Mouse (Mus musculus) G1E-ER4 (cell line): ENCODE measurements around the gene Ankrd23. TPM values are rescaled to one million over a fixed set of nuclear protein-coding genes. Genes with fewer than 3 reads are reported as not detected.

ENCODE experiments used
- GATA1 ChIP-seq: IDR thresholded peaks from one replicate; pipeline ENCODE4 v1.8.0; 2012; ENCODE audit warnings: low read length, inconsistent platforms
- polyA plus RNA-seq: library from polyadenylated mRNA; stranded (reverse); fragments of >175 nt; gene quantifications from 2 replicates; pipeline ENCODE4 v1.2.3, GENCODE M21; 2012

Gene Ankrd23
- polyA plus RNA-seq, 1 experiment: 13.0 TPM

- TF ChIP-seq GATA1: no peak
Observed at GRCm38 (mm10) chr1:36519626-36520025, 17.1 kb downstream of the Ankrd23 start.

DNA sequence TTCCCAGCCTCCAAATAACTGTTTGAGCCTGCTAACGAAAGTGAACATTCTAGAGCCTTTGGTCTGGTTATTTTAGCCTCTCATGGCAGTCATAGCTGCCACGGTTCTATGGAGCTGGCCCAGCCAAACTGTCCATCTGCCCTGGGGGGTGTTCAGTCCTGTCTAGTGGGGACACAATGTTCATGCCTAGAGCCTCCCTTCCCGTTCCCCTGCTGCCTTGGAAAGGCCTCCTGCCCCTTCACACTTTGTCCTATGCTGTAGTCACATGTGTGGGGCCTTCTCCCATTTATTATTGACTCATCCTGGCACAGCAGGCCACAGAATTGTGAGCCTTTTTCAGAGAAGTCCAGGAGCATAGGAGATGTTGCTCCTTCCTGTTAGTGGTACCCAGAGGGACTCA, 18.4 kb downstream of the Ankrd23 start:
- no peak for TF ChIP-seq GATA1

GRCm38 (mm10) chr1:36513718-36514117, 23.0 kb downstream of the Ankrd23 start:
- TF ChIP-seq GATA1: no peak

GRCm38 (mm10) chr1:36513310-36513709, 23.4 kb downstream of the Ankrd23 start:
- TF ChIP-seq GATA1: no peak

DNA sequence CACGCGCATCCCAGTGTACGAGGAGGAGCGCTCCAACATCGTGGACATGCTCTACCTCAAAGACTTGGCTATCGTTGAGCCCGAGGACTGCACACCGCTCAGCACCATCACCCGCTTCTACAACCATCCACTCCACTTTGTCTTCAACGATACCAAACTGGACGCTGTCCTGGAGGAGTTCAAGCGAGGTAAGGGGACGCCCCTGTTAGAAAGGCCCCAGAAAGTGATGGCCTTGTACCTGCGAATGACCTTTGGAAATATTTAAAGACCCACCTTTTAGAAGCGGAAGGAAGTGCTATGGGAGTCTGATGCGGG, 23.8 kb downstream of the Ankrd23 start:
- TF ChIP-seq GATA1: no peak

DNA sequence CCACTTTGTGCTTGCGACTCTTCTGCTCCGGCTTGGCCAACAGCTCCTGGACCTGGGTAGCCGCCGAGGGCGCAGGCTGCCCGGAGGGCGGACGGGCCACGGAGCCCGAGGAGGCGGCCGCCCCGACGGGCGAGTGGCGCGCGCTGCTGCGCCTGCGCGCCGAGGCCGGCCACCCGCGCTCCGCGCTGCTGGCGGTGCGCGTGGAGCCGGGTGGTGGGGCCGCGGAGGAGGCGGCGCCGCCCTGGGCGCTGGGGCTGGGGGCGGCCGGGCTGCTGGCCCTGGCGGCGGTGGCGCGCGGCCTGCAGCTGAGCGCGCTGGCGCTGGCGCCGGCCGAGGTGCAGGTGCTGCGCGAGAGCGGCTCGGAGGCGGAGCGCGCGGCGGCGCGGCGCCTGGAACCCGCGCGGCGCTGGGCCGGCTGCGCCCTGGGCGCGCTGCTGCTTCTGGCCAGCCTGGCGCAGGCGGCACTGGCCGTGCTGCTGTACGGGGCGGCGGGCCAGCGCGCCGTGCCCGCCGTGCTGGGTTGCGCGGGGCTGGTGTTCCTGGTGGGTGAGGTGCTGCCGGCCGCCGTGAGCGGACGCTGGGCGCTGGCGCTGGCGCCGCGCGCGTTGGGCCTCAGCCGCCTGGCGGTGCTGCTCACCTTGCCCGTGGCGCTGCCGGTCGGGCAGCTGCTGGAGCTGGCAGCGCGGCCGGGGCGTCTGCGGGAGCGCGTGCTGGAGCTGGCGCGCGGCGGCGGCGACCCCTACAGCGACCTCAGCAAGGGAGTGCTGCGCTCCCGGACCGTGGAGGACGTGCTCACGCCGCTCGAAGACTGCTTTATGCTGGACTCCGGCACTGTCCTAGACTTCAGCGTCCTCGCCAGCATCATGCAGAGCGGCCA, 24.4 kb downstream of the Ankrd23 start:
- no peak for TF ChIP-seq GATA1

- no peak for TF ChIP-seq GATA1
Observed at GRCm38 (mm10) chr1:36511289-36512021, 25.2 kb downstream of the Ankrd23 start, which contains the start of gene Cnnm3. TSS of gene Cnnm3 (plus strand) at chr1:36511867.

DNA sequence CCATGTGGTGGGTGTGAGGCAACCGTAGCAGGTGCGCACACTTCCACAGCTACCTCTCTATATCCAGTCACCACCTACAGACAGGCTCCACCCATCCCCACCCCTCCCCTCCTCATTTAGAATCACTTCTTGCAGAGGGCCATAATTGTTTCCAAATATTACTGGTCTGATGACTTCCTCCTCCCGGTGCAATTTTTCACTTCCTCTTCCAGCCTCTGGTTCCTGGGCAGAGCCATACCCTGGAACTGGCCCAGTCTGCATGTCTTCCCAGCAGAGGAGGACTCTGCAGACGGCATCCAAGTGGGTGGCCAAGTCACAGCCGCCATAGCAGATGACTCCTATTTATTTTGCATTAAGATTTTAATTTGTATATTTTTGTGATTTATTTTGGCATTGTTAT, 28.4 kb downstream of the Ankrd23 start:
- no peak for TF ChIP-seq GATA1

DNA sequence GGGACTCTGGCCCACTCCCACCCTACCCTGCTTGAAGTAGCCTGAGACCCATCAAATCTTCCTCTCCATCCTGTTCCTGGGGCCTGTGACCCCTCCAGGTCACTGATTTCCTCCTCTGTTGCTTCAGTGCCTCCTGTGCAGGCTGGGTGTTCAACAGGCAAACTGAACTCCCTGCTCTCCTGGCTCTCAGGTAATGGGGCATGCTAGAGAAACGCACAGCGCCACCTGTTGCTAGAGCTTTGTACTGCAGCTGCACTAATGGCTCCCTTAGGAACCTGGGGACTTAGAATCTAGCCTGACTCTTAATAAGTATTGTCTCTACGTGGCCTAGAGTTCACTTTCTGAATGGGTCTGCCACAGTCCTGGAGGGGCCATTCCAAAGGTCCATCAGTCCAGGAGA, 35.4 kb downstream of the Ankrd23 start:
- TF ChIP-seq GATA1: no peak

DNA sequence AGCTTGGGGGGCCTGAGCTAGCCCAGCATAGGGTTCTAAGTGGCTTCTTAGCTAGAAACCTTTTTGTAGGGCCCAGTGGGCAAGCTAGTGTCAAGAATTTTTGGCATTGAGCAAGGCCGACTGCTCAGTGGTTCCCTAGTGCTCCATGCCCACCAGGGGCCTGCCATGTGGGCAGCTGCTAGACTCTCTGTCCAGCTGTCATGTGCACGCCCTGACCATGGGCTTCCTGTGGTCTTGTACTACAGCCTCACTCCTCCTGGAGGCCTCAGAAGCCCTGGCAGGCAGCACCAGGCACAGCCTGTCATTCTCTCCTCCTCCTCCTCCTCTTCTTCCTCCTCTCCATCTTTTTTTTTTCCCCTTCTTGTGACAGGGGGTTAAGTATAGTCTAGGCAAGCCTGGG, 39.4 kb downstream of the Ankrd23 start:
- TF ChIP-seq GATA1: no peak

DNA sequence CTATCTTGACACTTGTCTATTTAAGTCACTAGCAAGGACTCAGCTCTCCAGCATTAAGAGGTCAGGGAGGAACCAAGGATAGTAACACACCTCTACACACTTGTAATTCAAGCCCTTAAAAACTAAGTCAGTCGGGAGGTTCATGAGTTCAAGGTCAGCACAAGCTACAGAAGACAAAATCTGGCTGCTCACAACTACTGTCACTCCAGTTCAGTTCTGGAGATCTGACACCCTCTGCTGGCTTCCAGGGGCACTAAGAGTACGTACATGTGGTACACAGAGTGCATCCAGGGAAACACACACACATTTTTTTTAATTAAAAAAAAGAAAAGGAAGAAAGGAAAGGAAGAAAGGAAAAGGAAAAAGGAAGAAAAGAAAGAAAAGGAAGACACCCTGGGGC, 40.0 kb downstream of the Ankrd23 start:
- no peak for TF ChIP-seq GATA1

DNA sequence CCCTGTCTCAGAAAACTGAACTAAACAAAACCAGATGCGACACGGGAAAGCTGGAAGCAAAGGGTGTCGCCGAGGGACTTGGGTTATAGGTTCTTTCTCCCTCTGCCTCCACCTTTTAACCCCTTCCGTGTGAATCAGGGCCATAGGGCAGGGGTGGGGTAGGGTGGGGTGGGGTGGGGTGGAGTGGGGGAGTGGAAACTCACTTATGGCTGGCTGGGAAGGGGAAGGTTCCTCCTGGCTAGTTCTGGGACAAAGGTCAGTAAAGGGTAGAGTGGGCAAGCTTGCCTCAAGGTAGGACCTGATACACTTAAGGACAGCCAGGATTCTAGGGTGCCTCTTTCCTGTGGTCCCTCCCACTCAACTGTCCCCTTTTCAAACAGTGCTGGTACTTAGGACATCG, 43.4 kb downstream of the Ankrd23 start:
- no peak for TF ChIP-seq GATA1

- TF ChIP-seq GATA1: no peak
Observed at GRCm38 (mm10) chr1:36492416-36493139, 44.1 kb downstream of the Ankrd23 start.

DNA sequence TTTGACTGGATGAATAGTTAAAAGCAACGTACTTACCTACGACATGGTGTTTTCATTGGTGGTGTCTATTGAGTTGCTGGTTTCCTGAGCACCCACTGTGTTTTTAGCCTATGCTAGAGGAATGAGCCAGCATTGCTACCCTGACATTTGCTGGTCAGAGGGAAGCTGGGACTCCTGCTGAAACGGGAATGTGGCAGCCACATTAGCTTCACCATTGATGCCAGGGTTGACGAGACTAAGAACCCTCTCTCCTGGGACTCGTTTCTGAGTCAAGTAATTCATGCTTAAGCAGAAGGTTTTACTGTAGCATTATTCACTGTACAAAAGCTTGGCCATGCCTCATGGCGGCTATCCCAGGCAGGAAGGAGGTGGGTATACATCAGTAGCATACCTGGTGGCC, 47.0 kb downstream of the Ankrd23 start:
- no peak for TF ChIP-seq GATA1

- TF ChIP-seq GATA1: no peak
Observed at GRCm38 (mm10) chr1:36487111-36487510, 49.6 kb downstream of the Ankrd23 start.

GRCm38 (mm10) chr1:36485080-36485479, 51.6 kb downstream of the Ankrd23 start:
- no peak for TF ChIP-seq GATA1
